Mouse (Mus musculus): ENCODE measurements around the gene Plce1. TPM values are rescaled to one million over a fixed set of nuclear protein-coding genes. Genes with fewer than 3 reads are reported as not detected.

Plce1 gene
- polyA plus RNA-seq, 1 experiment from 2014 or later: 4.3 TPM

GRCm38 (mm10) chr19:38657980-38658379 lies 177.1 kb downstream of the Plce1 start:
- no peaks in the 10 kb centered on the region for H3K4me1 ChIP-seq (ENCODE audit: control insufficient read depth, insufficient read depth, low read length)
- no peak for ATAC-seq (ENCODE audit: low FRiP score, low TSS enrichment)
- no peaks in the 10 kb centered on the region for H3K27me3 ChIP-seq (ENCODE audit: control insufficient read depth, insufficient read depth, low read length)
- no peak overlapping the region for H3K27ac ChIP-seq (replicated peaks; ENCODE audit: low read depth, low read length)
- no peak overlapping the region for H3K4me3 ChIP-seq (replicated peaks; ENCODE audit: low read depth, low read length)
- H3K9ac ChIP-seq (replicated peaks; ENCODE audit: low read length): no peak overlapping the region
- DNase-seq: no peak
- WGBS: 96% methylated on average over 13 of the region's 13 CpGs
- 0 out of 2 replicates have a peak, but pooled peaks cover 8% of the 10 kb centered on the region for H3K9me3 ChIP-seq (ENCODE audit: control insufficient read depth, low read length)
- no peak overlapping the region for H3K4me2 ChIP-seq (ENCODE audit: low read length)
- H3K36me3 ChIP-seq (ENCODE audit: control insufficient read depth, insufficient read depth, low read length): no peaks in the 10 kb centered on the region

- DNase-seq (no peak), ATAC-seq (ENCODE audit: low FRiP score, low TSS enrichment) (no peak)
- H3K4me2 ChIP-seq (ENCODE audit: low read length): no peak overlapping the region
- no peaks in the 10 kb centered on the region for H3K36me3 ChIP-seq (ENCODE audit: control insufficient read depth, insufficient read depth, low read length)
- no peaks in the 10 kb centered on the region for H3K9me3 ChIP-seq (ENCODE audit: control insufficient read depth, low read length)
- H3K4me3 ChIP-seq (replicated peaks; ENCODE audit: low read depth, low read length): no peak overlapping the region
- 95% methylated on average over 1 of the region's 1 CpGs for WGBS
- H3K27me3 ChIP-seq (ENCODE audit: control insufficient read depth, insufficient read depth, low read length): no peaks in the 10 kb centered on the region
- H3K27ac ChIP-seq (replicated peaks; ENCODE audit: low read depth, low read length): no peak overlapping the region
- no peak overlapping the region for H3K9ac ChIP-seq (replicated peaks; ENCODE audit: low read length)
- no peaks in the 10 kb centered on the region for H3K4me1 ChIP-seq (ENCODE audit: control insufficient read depth, insufficient read depth, low read length)
Observed at GRCm38 (mm10) chr19:38665398-38665797, 184.5 kb downstream of the Plce1 start.

- 88% methylated on average over 7 of the region's 7 CpGs for WGBS
- no peak overlapping the region for H3K9ac ChIP-seq (replicated peaks; ENCODE audit: low read length)
- no peaks in the 10 kb centered on the region for H3K27me3 ChIP-seq (ENCODE audit: control insufficient read depth, insufficient read depth, low read length)
- H3K4me3 ChIP-seq (replicated peaks; ENCODE audit: low read depth, low read length): no peak overlapping the region
- DNase-seq (no peak), ATAC-seq (ENCODE audit: low FRiP score, low TSS enrichment) (no peak)
- no peak overlapping the region for H3K4me2 ChIP-seq (ENCODE audit: low read length)
- no peaks in the 10 kb centered on the region for H3K4me1 ChIP-seq (ENCODE audit: control insufficient read depth, insufficient read depth, low read length)
- H3K9me3 ChIP-seq (ENCODE audit: control insufficient read depth, low read length): no peaks in the 10 kb centered on the region
- no peak overlapping the region for H3K27ac ChIP-seq (replicated peaks; ENCODE audit: low read depth, low read length)
- no peaks in the 10 kb centered on the region for H3K36me3 ChIP-seq (ENCODE audit: control insufficient read depth, insufficient read depth, low read length)
Observed at GRCm38 (mm10) chr19:38672015-38672600, 191.2 kb downstream of the Plce1 start.

GRCm38 (mm10) chr19:38673936-38674335 lies 193.0 kb downstream of the Plce1 start:
- no peak for ATAC-seq (ENCODE audit: low FRiP score, low TSS enrichment)
- 84% methylated on average over 2 of the region's 2 CpGs for WGBS
- Histone ChIP-seq H3K36me3 (ENCODE audit: control insufficient read depth, insufficient read depth, low read length) (no peaks in the 10 kb centered on the region), H3K27me3 (ENCODE audit: control insufficient read depth, insufficient read depth, low read length) (no peaks in the 10 kb centered on the region), H3K9ac (replicated peaks; ENCODE audit: low read length) (no peak overlapping the region), H3K9me3 (ENCODE audit: control insufficient read depth, low read length) (no peaks in the 10 kb centered on the region), H3K4me1 (ENCODE audit: control insufficient read depth, insufficient read depth, low read length) (no peaks in the 10 kb centered on the region), H3K27ac (replicated peaks; ENCODE audit: low read depth, low read length) (no peak overlapping the region), H3K4me2 (ENCODE audit: low read length) (no peak overlapping the region), H3K4me3 (replicated peaks; ENCODE audit: low read depth, low read length) (no peak overlapping the region)
- DNase-seq: no peak

- H3K36me3 ChIP-seq (ENCODE audit: control insufficient read depth, insufficient read depth, low read length): no peaks in the 10 kb centered on the region
- ATAC-seq (ENCODE audit: low FRiP score, low TSS enrichment): no peak
- H3K4me3 ChIP-seq (replicated peaks; ENCODE audit: low read depth, low read length): no peak overlapping the region
- H3K4me2 ChIP-seq (ENCODE audit: low read length): no peak overlapping the region
- H3K27ac ChIP-seq (replicated peaks; ENCODE audit: low read depth, low read length): no peak overlapping the region
- H3K4me1 ChIP-seq (ENCODE audit: control insufficient read depth, insufficient read depth, low read length): no peaks in the 10 kb centered on the region
- H3K9ac ChIP-seq (replicated peaks; ENCODE audit: low read length): no peak overlapping the region
- WGBS: 89% methylated on average over 5 of the region's 5 CpGs
- no peaks in the 10 kb centered on the region for H3K27me3 ChIP-seq (ENCODE audit: control insufficient read depth, insufficient read depth, low read length)
- H3K9me3 ChIP-seq (ENCODE audit: control insufficient read depth, low read length): no peaks in the 10 kb centered on the region
- DNase-seq: no peak
Observed at GRCm38 (mm10) chr19:38678655-38679054, 197.7 kb downstream of the Plce1 start.

- Histone ChIP-seq H3K4me3 (replicated peaks; ENCODE audit: low read depth, low read length) (no peak overlapping the region), H3K9ac (replicated peaks; ENCODE audit: low read length) (no peak overlapping the region), H3K27ac (replicated peaks; ENCODE audit: low read depth, low read length) (no peak overlapping the region), H3K4me2 (ENCODE audit: low read length) (no peak overlapping the region), H3K36me3 (ENCODE audit: control insufficient read depth, insufficient read depth, low read length) (no peaks in the 10 kb centered on the region), H3K9me3 (ENCODE audit: control insufficient read depth, low read length) (no peaks in the 10 kb centered on the region), H3K4me1 (ENCODE audit: control insufficient read depth, insufficient read depth, low read length) (no peaks in the 10 kb centered on the region), H3K27me3 (ENCODE audit: control insufficient read depth, insufficient read depth, low read length) (no peaks in the 10 kb centered on the region)
- WGBS: 94% methylated on average over 4 of the region's 4 CpGs
- DNase-seq: no peak
- no peak for ATAC-seq (ENCODE audit: low FRiP score, low TSS enrichment)
Observed at GRCm38 (mm10) chr19:38679520-38679919, 198.6 kb downstream of the Plce1 start.

GRCm38 (mm10) chr19:38687326-38687725 lies 206.4 kb downstream of the Plce1 start:
- 68% methylated on average over 5 of the region's 5 CpGs for WGBS
- H3K4me3 ChIP-seq (replicated peaks; ENCODE audit: low read depth, low read length): no peak overlapping the region
- no peaks in the 10 kb centered on the region for H3K9me3 ChIP-seq (ENCODE audit: control insufficient read depth, low read length)
- no peaks in the 10 kb centered on the region for H3K27me3 ChIP-seq (ENCODE audit: control insufficient read depth, insufficient read depth, low read length)
- H3K36me3 ChIP-seq (ENCODE audit: control insufficient read depth, insufficient read depth, low read length): no peaks in the 10 kb centered on the region
- no peak overlapping the region for H3K4me2 ChIP-seq (ENCODE audit: low read length)
- ATAC-seq (ENCODE audit: low FRiP score, low TSS enrichment) (no peak), DNase-seq (no peak)
- H3K9ac ChIP-seq (replicated peaks; ENCODE audit: low read length): no peak overlapping the region
- H3K27ac ChIP-seq (replicated peaks; ENCODE audit: low read depth, low read length): no peak overlapping the region
- no peaks in the 10 kb centered on the region for H3K4me1 ChIP-seq (ENCODE audit: control insufficient read depth, insufficient read depth, low read length)

GRCm38 (mm10) chr19:38688741-38689507 lies 208.0 kb downstream of the Plce1 start:
- no peak overlapping the region for H3K9ac ChIP-seq (replicated peaks; ENCODE audit: low read length)
- H3K4me3 ChIP-seq (replicated peaks; ENCODE audit: low read depth, low read length): no peak overlapping the region
- no peaks in the 10 kb centered on the region for H3K9me3 ChIP-seq (ENCODE audit: control insufficient read depth, low read length)
- H3K36me3 ChIP-seq (ENCODE audit: control insufficient read depth, insufficient read depth, low read length): no peaks in the 10 kb centered on the region
- H3K27me3 ChIP-seq (ENCODE audit: control insufficient read depth, insufficient read depth, low read length): no peaks in the 10 kb centered on the region
- no peaks in the 10 kb centered on the region for H3K4me1 ChIP-seq (ENCODE audit: control insufficient read depth, insufficient read depth, low read length)
- WGBS: 86% methylated on average over 4 of the region's 4 CpGs
- H3K4me2 ChIP-seq (ENCODE audit: low read length): no peak overlapping the region
- no peak overlapping the region for H3K27ac ChIP-seq (replicated peaks; ENCODE audit: low read depth, low read length)
- ATAC-seq (ENCODE audit: low FRiP score, low TSS enrichment) (no peak), DNase-seq (no peak)

GRCm38 (mm10) chr19:38690276-38690675 lies 209.4 kb downstream of the Plce1 start:
- H3K9ac ChIP-seq (replicated peaks; ENCODE audit: low read length): no peak overlapping the region
- DNase-seq: no peak
- no peaks in the 10 kb centered on the region for H3K9me3 ChIP-seq (ENCODE audit: control insufficient read depth, low read length)
- H3K4me1 ChIP-seq (ENCODE audit: control insufficient read depth, insufficient read depth, low read length): no peaks in the 10 kb centered on the region
- H3K4me2 ChIP-seq (ENCODE audit: low read length): no peak overlapping the region
- H3K27ac ChIP-seq (replicated peaks; ENCODE audit: low read depth, low read length): no peak overlapping the region
- H3K4me3 ChIP-seq (replicated peaks; ENCODE audit: low read depth, low read length): no peak overlapping the region
- ATAC-seq (ENCODE audit: low FRiP score, low TSS enrichment): no peak
- no peaks in the 10 kb centered on the region for H3K36me3 ChIP-seq (ENCODE audit: control insufficient read depth, insufficient read depth, low read length)
- H3K27me3 ChIP-seq (ENCODE audit: control insufficient read depth, insufficient read depth, low read length): no peaks in the 10 kb centered on the region
- WGBS: 92% methylated on average over 2 of the region's 2 CpGs

Data from midbrain, embryonic 14.5 days (tissue).